Mouse (Mus musculus) heart, adult 18-20 months (tissue): ENCODE data around the gene Kirrel2. TPM values are rescaled to one million over a fixed set of nuclear protein-coding genes. Genes with fewer than 3 reads are reported as not detected.
"Not testable (repeated sequence)": the region's sequence is repeated elsewhere in the genome, so short reads cannot be mapped to it uniquely, and the experiment has no call there.

Source experiments
- DNase-seq, 2 experiments: peaks; one replicate each; pipeline ENCODE4 v3.0.0; 2021 to 2022; ENCODE audit warnings: mixed read lengths in 1 of 2
- long read RNA-seq, 2 experiments: library from polyadenylated mRNA; stranded (forward); transcript quantifications; one replicate each; pipeline ENCODE4 v2.0.0; 2021
- total RNA-seq, 2 experiments: library from RNA; stranded (reverse); gene quantifications; 2 replicates each; pipeline ENCODE4 v1.2.3; 2021

Kirrel2 gene
- total RNA-seq, result not detected
- long read RNA-seq, experiment 1, result 0 reads
- long read RNA-seq, experiment 2, result 0 reads

DNA sequence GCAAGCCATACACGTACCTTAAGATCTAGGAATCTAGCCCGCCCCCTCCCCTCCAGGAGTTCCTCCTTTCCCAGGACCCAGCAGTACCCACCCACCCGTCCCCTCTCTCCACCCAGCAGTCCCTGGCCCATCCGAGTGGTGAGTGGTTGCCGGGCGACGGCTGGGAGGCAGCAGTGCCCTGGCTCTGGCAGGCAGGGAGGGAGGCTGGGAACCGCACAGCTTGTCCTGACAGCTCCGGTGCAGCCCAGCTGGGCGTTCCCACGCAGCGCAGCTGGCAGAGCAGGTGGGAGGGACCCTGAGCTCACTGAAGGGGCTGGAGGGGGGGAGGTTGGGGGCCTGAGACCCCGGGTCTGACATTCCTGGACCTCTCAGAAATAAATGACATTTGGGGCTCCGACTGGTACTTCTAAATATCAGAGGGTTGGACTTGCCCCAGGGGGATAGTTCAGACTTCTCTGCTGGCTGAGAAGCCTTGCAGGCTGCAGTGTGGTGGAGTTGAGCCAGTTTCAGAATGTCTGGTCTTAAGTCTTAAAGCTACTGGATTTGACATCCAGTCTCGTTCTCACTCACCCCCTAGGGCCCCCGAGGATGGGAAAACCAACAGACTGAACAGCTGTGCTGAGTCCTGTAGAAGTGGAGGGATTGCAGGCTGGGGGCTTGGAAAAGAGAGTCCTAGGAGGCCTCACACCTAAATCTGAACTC, at the start of gene Kirrel2, which contains the start of gene Nphs1:
Kirrel2 (minus strand) TSS at position 62 of the 702 bp plus-strand sequence.
Nphs1 (plus strand) TSS at position 687 of the 702 bp plus-strand sequence.
- DNase-seq, result no peak

GRCm38 (mm10) chr7:30501159-30501558, 43.7 kb upstream of the Kirrel2 start:
- not testable (repeated sequence) for DNase-seq

GRCm38 (mm10) chr7:30495506-30496042, 38.1 kb upstream of the Kirrel2 start:
- not testable (repeated sequence) for DNase-seq

GRCm38 (mm10) chr7:30493401-30493931, 36.0 kb upstream of the Kirrel2 start, which contains the start of gene Prodh2:
Gene Prodh2, plus strand, starts transcription at chr7:30493622.
- no peak for DNase-seq

GRCm38 (mm10) chr7:30492765-30493164, 35.3 kb upstream of the Kirrel2 start:
- DNase-seq, result peak; percentile 65 to 91

DNA sequence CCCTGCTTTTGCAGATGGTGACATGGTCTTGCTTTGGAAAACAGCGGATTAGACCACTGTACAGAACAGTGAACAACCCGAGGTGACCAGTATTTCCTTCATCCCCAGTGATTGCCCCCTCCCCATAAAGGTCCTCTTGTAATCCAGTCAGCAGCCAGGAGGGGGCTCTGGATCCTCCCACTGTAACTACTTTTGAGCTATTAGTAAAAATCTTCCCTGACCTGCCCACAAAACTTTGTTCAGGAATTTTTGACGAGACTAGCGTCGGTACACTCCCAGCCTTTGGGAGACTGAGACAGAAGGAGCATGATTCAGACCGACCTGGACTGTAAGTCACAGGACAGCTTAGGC, 33.4 kb upstream of the Kirrel2 start:
- DNase-seq, result no peak

DNA sequence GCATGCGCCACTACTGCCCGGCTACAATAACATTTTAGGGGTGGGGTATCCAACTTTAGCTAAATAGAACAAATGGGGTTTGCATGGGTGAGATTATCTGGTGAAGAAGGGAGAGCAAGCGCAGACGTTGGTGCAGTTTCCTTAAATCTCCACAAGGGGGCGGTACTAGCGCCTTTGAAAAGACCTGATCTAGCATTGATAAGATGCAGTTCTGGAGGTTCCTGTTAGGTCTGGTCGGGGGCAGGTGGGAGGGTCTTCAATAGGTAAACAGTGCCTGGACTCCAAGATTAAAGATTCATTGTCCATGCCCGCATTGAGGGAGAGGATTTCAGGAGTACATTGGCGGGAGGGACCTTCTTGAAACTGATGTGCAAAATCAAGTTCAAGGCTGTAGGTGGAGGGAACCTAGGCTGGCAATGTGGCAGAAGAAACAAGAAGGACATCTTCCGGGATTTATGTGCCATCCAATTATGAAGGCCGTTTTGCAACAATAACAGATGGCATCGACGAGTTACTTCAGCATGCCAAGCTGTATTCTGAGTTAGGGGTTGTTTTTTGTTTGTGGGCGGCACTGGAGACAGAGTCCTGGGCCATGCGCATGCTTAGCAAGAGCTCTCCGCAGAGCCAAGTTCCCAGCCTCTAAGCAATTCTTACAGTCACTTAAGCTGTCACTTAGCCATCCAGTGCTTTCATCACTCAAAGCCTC, 32.9 kb upstream of the Kirrel2 start:
- peak in 1 of 2 experiments; percentile 37 for DNase-seq

- DNase-seq, result peak in 1 of 2 experiments; percentile 32
These were observed 26.8 kb upstream of the Kirrel2 start for GRCm38 (mm10) chr7:30484250-30484649.

DNA sequence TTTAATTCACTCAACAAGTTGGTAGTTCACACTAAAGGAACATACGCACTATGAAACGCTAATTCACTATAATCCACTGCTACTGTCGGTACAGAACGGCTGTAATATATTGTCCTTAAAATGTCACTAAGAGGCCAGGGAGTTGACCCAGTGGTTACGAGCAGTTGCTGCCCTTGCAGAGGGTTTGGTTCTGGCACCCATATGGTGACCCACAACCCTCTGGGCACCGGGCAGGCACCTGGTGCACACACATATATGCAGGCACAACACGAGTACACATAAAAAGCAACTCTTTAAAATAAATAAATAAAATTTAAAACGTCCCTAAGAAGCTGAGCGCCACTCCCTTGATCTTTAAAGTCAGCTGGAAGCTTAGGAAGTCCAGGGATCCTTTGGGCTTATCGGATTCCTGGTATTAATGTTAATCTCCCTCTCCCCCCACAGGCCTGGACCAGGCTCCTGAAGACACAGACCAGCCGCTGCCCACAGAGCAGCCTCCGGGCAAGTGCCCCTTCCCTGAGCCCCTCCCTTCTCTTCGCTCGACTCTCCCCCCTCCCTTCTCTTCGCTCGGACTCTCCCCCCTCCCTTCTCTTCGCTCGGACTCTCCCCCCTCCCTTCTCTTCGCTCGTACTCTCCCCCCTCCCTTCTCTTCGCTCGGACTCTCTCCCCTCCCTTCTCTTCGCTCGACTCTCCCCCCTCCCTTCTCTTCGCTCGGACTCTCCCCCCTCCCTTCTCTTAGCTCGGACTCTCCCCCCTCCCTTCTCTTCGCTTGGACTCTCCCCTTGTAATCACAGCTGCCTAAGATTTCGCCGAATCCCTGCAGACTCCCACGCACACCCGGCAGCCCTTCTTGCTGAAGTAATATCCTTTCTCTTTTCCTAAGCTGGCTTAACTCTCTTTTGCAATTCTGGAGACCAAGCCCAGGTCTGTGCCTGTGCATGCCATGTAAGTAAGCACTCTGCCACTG, 20.2 kb upstream of the Kirrel2 start:
- DNase-seq, result no peak

- DNase-seq, result not testable (repeated sequence)
These were observed 18.6 kb upstream of the Kirrel2 start for GRCm38 (mm10) chr7:30476136-30476535.

DNA sequence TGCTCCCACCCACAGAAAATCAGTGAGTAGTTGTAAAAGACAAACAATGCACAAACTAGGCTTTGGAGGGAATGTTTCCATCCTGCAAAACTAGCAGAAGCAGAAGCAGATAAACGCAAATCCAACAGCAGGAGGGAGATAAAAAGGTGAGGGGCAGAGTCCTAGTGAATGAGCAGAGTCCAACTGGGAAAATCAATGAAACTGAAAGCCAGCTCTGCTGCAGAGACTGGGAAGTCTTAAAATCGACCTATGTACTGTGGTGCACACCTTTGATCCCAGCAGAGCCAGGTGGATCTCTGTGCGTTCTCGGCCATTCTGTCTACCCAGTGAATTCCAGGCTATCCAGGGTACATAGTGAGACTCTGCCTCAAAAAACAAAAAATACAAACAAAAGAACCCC, 17.5 kb upstream of the Kirrel2 start:
- no peak for DNase-seq

GRCm38 (mm10) chr7:30472411-30472810, 14.9 kb upstream of the Kirrel2 start:
- DNase-seq, result peak in 1 of 2 experiments; percentile 25

GRCm38 (mm10) chr7:30464816-30465300, 7.4 kb upstream of the Kirrel2 start:
- no peak for DNase-seq

DNA sequence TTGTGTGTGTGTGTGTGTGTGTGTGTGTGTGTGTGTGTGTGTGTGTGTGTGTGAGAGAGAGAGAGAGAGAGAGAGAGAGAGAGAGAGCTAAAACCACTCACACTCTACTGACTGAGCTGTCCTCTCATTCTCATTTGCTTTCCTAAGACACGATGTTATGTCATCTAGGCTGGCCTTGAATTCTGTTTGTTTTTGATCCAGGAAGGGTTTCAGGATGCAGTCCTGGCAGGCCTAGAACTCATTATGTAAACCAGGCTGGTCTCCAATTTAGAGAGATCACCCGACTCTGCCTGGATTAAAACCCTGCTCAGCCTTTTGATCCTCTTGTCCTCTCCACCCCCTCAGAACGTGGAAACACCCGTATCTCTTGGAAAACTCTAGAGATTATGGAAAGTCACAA, 6.5 kb upstream of the Kirrel2 start:
- DNase-seq, result no peak

DNA sequence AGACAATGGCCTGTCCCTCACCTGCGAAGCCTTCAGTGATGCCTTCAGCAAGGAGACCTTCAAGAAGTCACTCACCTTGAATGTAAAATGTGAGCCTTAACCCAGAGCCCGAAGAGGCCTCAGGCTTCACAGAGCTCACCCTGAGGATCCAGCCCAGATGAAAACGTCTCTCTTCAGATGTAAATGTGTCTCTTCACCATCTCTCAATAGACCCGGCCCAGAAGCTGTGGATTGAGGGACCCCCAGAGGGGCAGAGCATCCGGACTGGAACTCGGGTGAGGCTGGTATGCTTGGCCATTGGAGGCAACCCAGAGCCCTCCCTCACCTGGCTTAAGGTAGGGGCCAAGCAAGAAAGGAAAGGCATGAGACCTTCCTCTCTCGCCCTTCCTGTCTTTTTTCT, 6.1 kb upstream of the Kirrel2 start:
- DNase-seq, result no peak

GRCm38 (mm10) chr7:30459484-30459883, 2.0 kb upstream of the Kirrel2 start:
- no peak for DNase-seq

- no peak for DNase-seq
These were observed 420 bp downstream of the Kirrel2 start for GRCm38 (mm10) chr7:30456911-30457628.

DNA sequence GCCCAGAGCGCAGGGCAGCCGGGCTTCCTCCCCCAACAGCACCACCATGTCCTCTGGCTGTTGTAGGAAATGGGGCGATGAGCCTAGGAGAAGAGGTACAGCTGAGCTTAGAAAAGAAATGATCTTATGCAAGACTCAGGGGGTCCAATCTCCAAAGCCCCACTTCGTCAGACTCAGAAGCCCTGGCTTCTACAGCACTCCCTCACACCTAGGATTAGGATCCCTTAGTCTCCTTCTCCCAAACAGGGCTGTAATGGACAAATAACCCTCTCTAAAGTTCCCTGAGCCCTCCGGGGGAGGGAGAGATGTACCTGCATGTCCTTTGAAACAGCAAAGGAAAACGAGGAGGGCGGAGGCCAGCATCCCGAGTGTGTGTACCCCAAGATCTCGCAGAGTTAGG, 1.0 kb downstream of the Kirrel2 start:
- DNase-seq, result no peak

- DNase-seq, result no peak
These were observed 3.2 kb downstream of the Kirrel2 start for GRCm38 (mm10) chr7:30454259-30454658.

DNA sequence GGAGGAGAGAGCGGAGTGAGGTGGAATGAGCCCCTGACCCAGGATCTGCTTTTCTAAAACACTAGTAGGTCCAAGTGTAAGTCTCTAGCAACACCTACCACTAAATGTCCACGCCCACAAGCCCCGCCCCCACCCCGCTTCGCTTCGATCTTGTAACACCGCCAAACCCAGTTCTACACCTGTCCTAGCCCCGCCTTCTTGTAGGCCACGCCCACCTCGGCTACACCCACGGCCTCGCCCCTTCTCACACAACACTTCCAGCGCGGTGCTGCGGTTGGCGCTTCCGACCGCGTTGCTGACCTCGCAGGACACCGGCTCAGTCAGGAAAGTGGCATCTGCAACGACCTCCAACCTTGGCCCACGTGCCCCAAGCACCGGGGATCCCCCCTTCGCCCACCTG, 3.7 kb downstream of the Kirrel2 start:
- no peak for DNase-seq

DNA sequence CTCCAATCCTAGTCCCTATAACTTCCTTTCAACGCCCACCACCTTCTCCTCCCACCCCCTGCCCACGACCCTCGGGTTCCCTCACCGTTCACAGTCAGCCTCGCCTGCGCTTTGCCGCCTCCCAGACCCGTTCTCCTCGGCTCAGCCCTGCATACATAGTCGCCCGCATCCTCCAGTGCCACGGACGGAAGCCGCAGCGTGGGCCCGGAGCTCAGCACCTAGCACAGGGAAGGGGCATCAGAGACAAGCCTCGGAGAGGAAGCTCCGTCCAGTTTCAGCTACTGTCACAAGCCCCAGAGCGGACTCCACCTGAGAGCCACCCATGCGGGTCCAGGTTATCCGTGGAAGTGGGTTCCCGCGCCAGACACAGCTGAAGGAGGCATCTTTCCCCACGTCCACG, 4.2 kb downstream of the Kirrel2 start:
- no peak for DNase-seq
